Mouse (Mus musculus): ENCODE measurements around the gene Col12a1. TPM values are rescaled to one million over a fixed set of nuclear protein-coding genes. Genes with fewer than 3 reads are reported as not detected.
"Not testable (repeated sequence)": the region's sequence is repeated elsewhere in the genome, so short reads cannot be mapped to it uniquely, and the experiment has no call there.

Gene Col12a1
- total RNA-seq, 1 experiment from 2014 or later, result 9.8 TPM

DNA sequence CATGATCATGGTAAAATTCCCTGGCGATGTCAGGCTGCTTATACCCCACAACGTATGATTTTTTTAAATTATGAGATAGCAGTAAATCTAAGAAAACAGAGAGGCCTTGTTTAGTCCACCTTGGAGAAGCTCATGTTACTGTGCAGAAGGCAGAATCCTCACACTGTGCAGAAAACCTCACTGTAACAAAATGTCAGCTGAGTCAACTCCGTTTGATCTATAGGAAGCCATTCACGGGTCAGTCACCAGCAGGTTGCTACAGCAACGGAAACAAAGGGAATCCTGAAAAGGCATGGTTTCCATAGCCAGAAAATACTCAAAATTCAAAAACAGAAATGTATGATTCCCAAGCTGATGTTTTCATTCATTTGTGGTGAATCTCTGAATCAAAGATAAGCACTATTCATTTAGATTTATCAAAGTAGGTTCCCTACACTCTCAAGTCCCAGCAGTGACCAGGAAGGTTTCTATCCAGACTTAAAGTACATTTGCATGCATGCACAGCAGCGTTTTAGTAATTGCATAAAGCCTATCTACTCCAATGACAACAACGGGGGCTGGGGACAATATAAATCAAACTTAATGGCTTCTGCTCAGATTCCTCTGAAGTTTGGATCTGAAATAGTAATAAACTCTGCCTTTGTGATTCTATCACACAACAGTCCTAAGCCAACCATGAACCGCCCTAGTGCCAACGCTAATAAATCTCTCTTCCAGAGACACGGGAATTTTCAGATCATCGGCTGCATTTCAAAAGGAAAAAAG, 28.7 kb downstream of the Col12a1 start:
- no peak for DNase-seq

DNA sequence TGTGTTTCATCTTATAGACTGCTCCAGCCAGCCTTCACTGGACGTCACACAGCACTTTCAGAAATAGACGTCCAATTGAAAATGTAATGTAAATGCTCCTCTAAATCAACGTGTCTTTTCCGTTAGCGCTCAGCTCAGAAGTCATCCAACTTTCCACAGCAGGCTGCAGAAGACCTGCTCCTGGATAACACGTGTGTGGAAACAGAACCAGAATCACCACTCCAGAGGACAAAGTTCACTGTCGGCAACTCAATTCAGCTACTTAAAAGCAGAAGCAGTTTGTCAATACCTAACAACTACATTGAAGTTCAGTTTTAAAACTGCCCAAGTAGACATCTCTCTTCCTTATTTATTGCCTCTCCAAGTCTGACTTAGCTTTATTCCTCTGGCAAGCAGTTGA, 29.3 kb downstream of the Col12a1 start:
- no peak for DNase-seq

DNA sequence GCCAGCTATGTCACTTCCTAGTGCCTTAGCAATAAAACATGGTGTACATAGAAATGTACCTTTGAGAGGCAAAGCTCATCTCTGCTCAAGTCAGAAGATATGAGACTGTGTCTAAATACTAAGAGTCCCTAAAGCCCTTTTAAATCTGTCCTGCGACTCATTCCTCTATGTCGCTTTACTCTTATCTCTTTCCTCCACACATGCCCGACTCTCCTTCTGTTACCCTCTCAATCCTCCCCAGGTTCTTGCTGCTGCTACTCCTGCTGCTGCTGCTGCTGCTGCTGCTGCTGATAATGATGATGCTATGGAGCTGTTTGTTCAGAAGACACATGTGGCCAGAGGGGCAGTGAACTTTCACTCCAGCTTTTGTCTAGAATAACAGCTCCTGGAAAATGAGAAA, 31.4 kb downstream of the Col12a1 start:
- no peak for DNase-seq

DNA sequence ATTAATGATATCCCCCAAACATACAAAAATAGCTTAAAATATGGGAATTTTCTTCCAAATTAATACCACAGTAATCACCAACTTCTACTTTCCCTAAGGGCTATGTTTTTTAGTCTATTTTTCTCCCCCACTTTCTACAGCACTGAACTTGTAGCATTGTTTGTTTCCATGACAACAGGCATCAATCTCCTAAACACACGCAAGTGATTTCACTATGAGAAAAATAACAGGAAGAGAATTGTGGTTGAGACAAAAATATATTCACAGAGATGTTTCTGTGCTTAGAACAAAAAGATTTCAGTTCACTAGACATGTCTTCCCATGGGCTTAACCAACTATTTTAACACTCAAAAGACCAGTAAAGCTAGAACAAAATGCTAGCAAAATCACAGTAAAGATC, 32.6 kb downstream of the Col12a1 start:
- DNase-seq, result no peak

DNA sequence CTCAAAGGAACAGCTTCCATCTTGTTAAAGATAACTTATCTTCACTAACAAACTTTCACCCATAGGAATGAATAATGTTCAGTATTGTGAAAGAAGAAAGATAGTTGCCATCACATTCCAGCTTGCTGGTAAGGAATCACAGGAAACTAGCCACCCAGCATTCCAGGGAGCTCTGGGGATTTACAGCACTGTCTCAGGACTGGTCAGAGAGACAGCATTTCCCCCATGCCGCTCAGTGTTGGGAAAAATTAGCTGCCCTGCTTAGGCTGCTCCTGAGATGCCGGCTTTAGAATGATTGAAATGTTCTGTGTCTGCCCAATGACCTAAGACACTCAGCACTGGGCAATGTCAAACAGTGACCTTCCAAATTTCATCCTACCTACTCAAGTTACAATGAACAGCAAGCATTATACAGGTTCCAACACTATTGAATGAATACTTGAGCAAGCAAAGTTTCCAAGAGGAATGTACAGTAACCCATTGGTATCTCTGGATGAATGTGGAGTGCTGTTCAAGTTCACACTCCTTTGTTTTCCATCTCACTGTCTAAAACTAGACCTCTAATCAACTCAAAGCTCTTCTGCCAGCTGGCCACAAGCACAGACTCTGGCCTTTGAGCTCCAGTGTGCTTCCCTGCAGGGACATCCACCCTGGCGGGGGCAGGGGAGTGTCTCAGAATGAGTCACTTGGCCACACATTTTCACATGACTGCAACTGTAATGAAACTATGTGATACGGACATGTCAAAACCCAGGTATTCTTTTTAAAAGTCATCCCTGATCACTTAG, 38.0 kb downstream of the Col12a1 start:
- DNase-seq, result peak; percentile 26

DNA sequence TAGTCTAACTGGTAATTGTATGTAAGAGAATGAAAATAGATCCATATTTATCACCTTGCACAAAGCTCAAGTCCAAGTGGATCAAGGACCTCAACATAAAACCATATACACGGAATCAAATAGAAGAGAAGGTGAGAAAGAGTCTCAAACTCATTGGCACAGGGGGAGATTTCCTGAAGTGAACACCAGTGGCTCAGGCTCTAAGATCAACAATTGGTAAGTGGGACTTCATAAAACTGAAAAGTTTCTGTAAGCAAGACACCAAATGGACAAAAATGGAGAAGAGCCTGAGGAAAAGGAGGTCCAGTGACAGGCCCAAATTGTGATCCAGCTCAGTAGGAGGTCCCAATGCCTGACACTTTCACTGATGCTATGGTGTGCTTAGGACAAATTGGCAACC, 49.8 kb downstream of the Col12a1 start:
- DNase-seq, result not testable (repeated sequence)

DNA sequence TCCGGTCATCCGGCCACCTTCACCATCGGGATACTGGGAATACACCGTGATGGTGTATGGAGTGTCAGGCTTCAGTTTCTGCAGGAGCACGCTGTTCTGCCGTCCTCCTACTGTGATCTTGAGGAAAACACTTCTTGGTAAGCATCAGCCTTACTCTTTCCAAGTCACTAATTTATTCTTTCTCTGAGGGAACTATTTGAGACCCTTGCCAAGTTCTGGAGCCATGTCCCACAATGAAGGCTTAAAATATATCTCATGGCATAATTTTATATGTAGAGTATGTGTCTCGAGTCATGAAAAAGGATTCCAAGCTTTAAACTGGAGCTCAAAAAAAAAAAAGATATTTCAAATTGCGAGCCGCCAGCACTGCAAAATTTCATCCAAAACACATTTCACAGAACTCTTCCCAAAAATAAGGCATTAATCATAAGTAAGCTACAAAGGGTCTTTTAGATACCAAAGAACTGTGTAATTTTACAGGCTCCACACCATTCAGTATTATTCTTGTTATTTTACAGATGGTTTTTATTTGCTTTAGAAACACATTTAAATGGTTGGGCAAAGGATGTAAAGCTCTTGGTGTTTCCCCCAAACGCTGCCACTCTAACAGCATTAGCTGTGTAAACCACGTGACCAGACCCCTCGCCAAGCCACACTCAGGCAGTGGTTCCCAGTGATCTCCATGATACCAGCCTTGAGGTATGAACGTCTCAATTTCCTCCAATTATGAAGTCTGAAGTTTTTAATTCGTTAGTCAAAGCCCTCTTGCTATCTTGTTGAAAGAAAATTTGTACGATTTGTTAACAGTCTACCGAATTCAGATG, 65.1 kb downstream of the Col12a1 start:
- no peak for DNase-seq

DNA sequence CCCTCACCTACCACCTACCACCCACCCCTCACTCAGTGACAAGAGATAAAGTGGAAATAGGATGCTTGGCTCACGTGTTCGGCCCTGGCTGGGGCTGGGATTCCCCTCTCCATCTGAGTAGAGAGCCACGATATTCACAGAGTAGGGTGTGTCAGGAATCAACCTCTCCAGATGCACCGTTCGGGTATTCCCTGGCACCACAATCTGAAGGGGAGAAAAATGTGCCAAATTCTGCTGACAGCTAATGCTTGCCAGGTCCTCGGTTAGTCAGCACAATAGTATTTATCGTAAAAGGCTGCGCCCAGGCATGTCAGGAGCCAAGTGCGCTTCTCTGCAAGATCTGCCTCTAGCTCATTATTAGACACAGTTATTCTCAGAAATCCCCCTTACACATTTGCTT, 70.0 kb downstream of the Col12a1 start:
- no peak for DNase-seq

DNA sequence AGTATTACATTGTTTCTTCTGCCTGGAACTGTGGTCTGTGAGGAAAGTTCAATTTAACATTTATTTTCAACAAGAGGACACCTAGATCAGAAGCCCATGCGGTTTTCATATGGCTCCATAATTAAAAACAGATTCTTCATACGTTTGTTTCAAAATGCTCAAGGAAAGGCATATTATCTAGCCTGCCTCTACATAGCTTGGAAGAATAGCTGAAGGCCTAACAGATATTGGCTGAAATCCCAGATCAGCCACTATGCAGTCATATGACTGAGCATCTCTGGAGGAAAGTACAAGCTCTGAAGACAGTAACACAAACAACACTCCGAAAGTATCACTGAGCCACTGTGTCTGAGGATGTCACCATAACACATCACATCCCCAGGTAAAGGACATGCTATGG, 72.9 kb downstream of the Col12a1 start:
- DNase-seq, result no peak

DNA sequence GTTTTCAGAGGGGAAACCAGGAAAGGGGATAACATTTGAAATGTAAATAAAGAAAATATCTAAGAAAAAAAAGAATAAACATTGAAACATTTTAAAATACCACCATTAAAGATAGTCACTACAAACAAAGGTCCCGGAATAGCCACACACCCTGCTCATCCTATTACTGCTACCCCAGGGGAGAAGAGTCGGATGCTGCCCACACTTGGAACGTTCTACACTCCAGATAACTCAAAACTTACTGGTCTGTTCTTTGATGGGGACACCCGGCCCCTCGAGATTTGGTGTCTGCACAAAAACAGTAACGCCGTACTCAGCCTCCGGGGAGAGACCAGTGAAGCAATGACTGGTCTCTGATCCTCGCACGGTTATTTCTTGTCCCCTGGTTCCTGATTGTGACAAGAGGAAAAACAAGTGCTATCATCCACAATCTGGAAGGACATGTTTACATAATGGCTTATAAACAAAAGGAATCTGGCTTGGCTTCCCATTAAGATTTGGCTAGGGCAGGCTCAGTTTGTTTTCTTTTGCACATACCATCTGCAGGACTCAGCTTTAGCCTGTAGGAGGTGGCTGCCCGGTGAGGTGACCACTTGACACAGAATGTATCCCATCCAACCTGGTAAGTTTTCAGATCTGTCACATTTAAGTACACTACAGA, 79.1 kb downstream of the Col12a1 start:
- DNase-seq, result no peak

DNA sequence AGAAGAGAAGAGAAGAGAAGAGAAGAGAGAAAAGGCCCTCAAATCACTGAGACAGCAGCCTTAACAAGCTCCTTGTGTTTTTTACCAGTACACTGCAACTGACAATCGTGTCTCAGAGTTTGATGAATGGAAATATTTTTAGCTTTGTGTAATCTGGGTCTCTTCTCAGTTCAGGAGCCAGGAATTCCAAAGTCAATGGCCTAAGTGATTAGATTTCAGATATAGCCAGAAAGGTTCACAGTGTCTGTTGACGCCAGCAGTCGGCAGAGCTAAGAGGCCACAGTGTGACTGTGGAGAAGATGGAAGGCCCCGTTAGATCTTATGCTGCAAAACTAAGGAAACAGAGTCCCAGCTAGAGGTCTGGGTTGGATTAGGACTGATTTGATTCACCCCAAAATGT, 80.8 kb downstream of the Col12a1 start:
- no peak for DNase-seq

DNA sequence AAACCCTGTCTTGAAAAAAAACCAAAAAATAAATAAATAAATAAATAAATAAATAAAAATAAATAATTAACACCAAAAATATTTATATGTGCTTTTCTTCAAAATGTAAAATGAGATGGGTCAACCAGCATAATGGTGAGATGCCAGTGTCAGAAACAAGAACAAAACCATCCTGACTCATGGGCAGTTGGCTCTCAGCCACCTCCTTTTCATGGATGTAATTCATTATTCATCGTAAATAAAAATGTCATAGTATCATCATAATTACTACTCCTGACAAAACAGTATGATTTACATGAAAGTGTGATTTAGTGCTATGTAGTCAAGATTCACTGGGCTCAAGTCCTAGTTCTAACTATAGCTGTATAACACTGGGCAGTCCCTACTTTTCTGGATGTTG, 84.6 kb downstream of the Col12a1 start:
- peak; percentile 6 for DNase-seq

DNA sequence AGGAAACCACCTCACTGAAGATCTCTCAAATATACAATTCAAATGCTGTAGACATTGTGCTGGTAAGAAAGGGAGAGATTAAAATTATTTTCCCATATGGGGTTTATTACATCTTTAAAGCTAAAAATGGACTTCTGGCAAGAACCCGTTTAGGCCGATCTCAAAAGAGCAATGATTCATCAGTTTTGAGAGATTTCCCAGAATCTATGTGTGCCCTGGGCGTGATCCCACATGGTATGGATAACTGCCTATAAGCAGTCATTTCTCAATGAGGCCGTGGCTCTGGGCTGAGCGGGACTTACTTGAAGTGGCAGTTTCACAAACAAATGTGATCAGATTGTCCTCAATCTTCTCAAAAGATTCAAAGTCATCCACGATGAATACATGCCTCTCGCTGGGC, 87.4 kb downstream of the Col12a1 start:
- DNase-seq, result no peak

DNA sequence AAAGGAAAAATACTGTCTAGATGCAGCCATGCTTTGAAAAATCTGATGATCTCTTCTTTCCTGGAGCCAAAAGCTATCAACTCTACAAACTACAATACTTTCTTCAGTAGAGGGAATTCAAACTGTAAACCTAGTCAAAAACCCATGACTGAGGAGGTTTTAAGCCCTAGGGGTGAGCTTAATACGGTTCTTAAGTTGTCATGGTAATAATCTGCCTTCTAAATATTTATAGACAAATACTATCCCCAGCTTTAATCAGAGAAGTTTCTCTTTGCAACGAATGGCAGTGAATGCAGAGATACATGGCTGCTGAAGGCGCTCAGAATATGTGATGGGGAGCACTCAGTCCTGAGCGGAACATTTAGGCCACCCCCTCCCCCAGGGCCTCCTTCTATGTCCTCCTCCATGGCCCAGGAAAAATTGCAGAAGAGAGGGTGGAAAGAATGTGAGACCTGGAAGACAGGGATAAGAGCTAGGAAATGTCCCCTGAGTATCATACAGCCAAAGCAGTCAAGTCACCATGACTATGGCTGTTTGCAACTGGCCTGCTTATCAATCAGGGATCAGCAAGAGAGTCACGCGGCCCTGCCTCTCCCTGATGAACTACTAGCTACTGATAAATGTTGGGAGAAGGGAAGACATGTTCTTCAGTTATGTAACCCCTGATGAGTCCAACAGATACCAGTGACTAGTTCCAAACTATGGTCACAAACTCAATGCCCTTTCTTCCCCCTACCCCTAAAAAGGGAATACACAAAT, 99.6 kb downstream of the Col12a1 start:
- no peak for DNase-seq

DNA sequence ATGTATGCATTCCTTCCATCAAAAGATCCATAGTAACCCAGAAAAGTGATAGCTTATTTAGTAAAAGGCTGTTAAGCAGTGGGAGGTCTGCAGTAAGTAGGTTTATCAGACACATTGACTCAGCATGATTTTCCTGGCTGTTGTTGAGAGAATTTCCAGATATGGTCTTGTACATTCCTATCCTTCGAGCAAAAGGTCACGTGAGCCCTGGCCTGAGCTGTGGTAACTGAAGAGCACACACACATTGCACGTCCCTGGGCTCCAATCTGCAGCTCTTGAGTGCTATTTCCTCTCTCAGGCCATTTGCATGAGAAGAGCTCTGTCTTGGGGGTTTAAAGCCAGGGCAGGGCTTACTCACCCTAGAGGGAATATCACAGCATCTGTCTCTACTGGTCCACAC, 101.3 kb downstream of the Col12a1 start:
- no peak for DNase-seq

DNA sequence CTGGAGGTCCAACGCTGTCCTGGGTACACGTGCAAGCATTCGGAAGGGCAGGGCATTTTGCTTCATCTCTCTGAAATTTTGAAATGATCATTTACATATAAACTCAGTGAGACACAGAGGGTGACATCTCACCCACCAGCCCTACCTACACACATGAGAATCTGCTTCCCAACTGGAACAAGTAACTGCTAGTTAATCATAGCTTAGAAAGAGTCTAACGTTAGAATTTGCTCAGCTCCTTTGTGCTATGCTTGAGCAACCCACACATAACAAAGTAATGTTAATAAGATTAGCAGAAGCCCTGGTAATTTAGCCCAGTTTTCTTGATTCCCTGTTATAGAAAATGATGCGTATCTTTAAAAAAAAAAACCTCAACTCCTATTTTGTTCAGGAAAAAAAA, 102.6 kb downstream of the Col12a1 start:
- no peak for DNase-seq

DNA sequence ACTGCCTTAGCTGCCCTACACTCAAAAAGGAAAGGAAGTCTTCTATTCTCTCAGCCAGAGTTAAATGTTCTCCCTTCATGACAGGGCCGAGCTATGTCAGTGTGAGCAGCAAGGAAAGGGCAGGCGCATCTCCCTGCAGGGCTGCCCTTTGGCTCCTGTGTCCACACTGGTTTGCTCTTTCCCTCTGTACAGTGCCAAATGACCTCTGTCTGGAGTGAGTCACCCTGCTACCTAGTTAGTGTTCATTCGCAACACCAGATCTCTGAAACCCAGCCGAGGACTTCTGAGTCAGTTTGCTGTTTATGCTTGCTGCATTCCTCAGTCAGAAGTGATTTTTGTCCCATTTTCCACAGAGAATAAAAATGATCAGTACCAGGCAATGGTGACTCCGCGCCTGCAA, 108.3 kb downstream of the Col12a1 start:
- DNase-seq, result peak; percentile 64

DNA sequence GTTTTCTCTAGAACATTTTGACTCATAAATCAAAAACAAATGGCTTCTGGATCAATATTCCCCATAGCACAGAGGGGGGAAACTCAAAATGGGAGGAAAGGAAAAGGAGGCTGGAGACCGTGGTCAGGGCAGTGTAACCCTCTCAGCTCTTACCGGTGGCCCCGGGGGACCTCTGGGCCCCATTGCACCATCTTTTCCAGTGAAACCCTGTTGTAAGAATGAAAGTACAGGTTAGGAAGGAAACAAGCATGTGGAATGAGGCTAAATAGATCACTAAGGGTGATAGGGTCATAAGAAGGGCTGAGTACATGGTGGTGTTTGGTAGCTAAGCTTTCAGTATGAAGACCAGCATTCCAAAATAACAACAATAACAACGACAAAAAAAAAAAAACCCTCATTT, 109.0 kb downstream of the Col12a1 start:
- DNase-seq, result no peak

DNA sequence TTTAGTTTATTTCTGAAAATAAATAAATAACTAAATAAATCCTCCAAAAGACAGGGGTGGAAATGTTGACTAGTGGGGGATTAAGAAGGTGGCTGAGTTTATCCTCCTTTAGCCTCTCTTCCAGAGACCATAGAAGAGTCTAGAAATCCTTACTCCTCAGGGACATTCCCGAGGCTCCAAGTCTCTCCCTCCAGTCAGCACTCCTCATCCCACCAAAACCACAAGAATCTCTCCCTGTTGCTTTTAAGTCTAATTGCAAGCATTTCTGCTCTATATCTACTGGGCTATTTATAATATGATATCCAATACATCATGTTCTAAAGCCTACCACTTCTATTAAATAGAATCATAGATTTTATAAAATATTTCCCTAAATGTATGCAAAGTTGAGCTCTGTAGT, 109.8 kb downstream of the Col12a1 start:
- no peak for DNase-seq

DNA sequence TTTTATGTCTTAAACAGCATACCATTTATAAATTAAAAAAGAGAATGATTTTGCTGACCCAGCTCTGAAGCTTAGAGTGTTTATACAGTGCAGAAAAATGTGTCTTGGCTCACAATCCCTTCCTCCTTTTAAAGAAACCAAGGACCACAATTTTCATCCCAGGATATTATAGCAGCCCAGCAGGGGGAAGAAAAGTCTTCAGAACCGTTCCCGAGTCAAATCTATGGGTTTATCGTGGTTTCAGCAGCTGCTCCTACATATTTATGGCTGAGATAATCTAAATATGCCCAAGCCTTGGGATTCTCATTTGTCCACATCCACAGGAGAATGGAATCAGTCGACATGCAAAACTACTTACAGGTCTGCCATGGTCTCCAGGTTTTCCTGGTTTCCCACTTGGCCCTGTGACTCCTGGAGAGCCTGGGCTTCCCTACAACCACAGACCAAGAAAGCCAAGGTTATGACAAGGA, 110.5 kb downstream of the Col12a1 start:
- DNase-seq, result no peak

DNA sequence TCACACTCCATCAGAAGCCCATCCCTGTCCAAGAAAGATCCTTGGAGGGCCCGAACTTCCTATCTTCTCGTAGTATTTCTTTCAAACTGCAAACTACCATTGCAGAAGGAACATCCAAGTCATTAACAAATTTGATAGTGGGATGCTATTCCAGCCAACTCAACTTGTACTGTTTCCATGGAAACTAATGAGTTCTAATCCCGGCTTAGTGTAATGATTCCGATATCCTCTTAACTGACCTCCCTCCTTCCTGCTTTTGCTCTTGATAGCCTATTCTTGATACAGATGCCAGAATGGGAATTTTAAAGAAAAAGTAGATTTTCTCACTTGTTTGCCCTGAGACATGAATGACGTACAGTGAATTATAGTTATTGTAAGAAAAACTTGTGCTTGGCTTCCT, 112.5 kb downstream of the Col12a1 start:
- no peak for DNase-seq

DNA sequence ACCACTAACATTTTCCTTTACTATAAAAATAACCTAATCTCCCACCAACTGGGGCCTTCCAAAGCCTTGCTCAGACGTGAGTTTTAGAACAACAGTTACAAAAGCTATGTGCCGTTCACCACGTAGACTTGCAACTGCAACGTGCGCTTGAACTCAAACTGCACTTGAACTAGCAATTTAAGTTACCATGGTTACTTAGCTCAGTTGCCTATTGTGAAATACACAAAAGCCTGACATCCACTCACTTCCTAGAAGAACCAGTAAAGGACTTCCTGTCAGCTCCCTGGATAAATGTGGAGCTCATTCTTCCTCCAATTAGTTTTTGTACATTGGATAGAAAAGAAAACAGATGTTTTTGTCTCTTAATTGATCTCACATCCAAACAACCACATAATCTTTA, 112.9 kb downstream of the Col12a1 start:
- DNase-seq, result no peak

All from adrenal gland, postnatal 25 days (tissue).